9 mouse cellular contexts compared by ENCODE assay signal in the genomic region with DNA sequence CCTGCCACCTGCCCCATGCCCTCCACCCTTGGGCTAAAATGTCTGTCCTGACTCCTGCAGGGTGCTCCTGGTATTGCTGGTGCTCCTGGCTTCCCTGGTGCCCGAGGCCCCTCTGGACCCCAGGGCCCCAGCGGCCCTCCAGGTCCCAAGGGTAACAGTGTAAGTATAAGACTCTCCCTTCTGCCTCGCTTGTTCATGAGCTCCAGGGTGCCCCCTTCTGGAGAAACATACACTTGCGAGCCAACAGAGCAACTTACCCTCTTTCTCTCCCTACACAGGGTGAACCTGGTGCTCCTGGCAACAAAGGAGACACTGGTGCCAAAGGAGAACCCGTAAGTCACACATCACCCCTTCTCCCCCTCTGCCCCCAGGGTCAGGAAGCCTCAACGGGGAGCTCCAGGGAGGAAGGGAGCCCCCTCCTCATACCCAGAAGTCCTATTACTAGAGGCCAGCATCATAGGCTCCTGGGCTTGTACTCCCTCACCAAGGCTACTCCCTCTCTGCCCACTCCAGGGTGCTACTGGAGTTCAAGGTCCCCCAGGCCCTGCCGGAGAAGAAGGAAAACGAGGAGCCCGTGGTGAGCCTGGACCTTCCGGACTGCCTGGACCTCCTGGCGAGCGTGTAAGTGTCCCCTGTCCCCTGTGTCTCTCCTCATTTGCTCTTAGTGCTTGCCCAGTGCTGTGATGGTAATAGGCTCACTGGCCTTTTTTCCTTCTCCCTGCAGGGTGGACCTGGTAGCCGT. TPM values are rescaled to one million over a fixed set of nuclear protein-coding genes. Genes with fewer than 3 reads are reported as not detected.
DNase-seq lines count a peak whose midpoint lies in the region; ATAC-seq and TF ChIP-seq lines count a peak whose summit lies in the region.
"Had no signal": no experiment of that assay in that cellular context is flagged by ENCODE, and none has a peak within 500 bp of the region (broad histone marks: within the 10 kb centered on the region; RNA-seq: fewer than 3 reads in every experiment).

No protein-coding gene starts in this region.

- WGBS in liver, postnatal 0 days (ENCODE audit: insufficient replicate concordance), result 39% methylated on average over 13 of the region's 13 CpGs
- 46% methylated on average over 13 of the region's 13 CpGs for WGBS in stomach, postnatal 0 days
- WGBS in forebrain, embryonic 14.5 days, result 54% methylated on average over 13 of the region's 13 CpGs

- TF ChIP-seq POLR2A in MEL (IDR thresholded peaks at IDR 0.05; ENCODE audit: control insufficient read depth in 1 of 2, insufficient read depth in 1 of 2, low read depth in 1 of 2, low read length in 2 of 2, poor library complexity in 1 of 2), result no peak

- H3K4me3 ChIP-seq in MEL (ENCODE audit: control insufficient read depth in 1 of 2, insufficient read depth in 1 of 2, low read depth in 2 of 2, low read length in 2 of 2), result no peak overlapping the region
- no peak overlapping the region for H3K4me3 ChIP-seq in liver, postnatal 0 days (ENCODE audit: low read depth, low read length)
- no peak overlapping the region for H3K4me3 ChIP-seq in stomach, postnatal 0 days (ENCODE audit: low read depth, low read length)
- H3K4me3 ChIP-seq in forebrain, embryonic 14.5 days (ENCODE audit: low read depth, low read length), result no peak overlapping the region

- H3K27me3 ChIP-seq in MEL (ENCODE audit: control insufficient read depth in 1 of 2, insufficient read depth in 2 of 2, low read length in 2 of 2), result 0 out of 4 replicates have a peak, but pooled peaks cover 0 to 1% of the 10 kb centered on the region in 2 experiments
- H3K27me3 ChIP-seq in liver, postnatal 0 days (ENCODE audit: insufficient read depth, low read length), result peaks cover 32% of the 10 kb centered on the region
- no peaks in the 10 kb centered on the region for H3K27me3 ChIP-seq in stomach, postnatal 0 days (ENCODE audit: control insufficient read depth, insufficient read depth, low read length)
- peaks cover 19% of the 10 kb centered on the region for H3K27me3 ChIP-seq in forebrain, embryonic 14.5 days (replicated peaks; ENCODE audit: control insufficient read depth, insufficient read depth, low read length)

- peak; percentile 55 for DNase-seq in kidney, adult 18-20 months
- DNase-seq in kidney, adult 11 months, result no peak
- DNase-seq in MEL (ENCODE audit: low read depth, low spot score), result peak; percentile 83
- DNase-seq in cerebellum, adult 9-11 months, result peak; percentile 41
- peak; percentile 69 for DNase-seq in heart, postnatal 4 days
- DNase-seq in liver, postnatal 0 days, result peak; percentile 51
- DNase-seq in stomach, postnatal 0 days (ENCODE audit: low spot score), result peak; percentile 57
- DNase-seq in forebrain, embryonic 14.5 days (ENCODE audit: low spot score), result no peak

- H3K4me2 ChIP-seq in liver, postnatal 0 days (ENCODE audit: low read depth, low read length), result no peak overlapping the region
- H3K4me2 ChIP-seq in stomach, postnatal 0 days (replicated peaks; ENCODE audit: low read depth), result 0 out of 2 replicates have a peak overlapping the region, but pooled peaks have one; percentile 8
- H3K4me2 ChIP-seq in forebrain, embryonic 14.5 days (ENCODE audit: low read length), result no peak overlapping the region

- no peak overlapping the region for H3K9ac ChIP-seq in MEL (ENCODE audit: control insufficient read depth, low read depth, low read length, poor library complexity, severe bottlenecking)
- H3K9ac ChIP-seq in liver, postnatal 0 days (replicated peaks), result no peak overlapping the region
- 0 out of 2 replicates have a peak overlapping the region, but pooled peaks have one; percentile 18 for H3K9ac ChIP-seq in stomach, postnatal 0 days (ENCODE audit: low read length)
- H3K9ac ChIP-seq in forebrain, embryonic 14.5 days (ENCODE audit: low read length), result no peak overlapping the region

- H3K36me3 ChIP-seq in MEL (ENCODE audit: control insufficient read depth in 1 of 2, insufficient read depth in 2 of 2, low read length in 2 of 2), result no peaks in the 10 kb centered on the region
- H3K36me3 ChIP-seq in liver, postnatal 0 days (replicated peaks; ENCODE audit: insufficient read depth, low read length), result no peaks in the 10 kb centered on the region
- H3K36me3 ChIP-seq in stomach, postnatal 0 days (ENCODE audit: control insufficient read depth, insufficient read depth, low read length), result peaks cover 43% of the 10 kb centered on the region
- H3K36me3 ChIP-seq in forebrain, embryonic 14.5 days (ENCODE audit: control insufficient read depth, insufficient read depth, low read length), result no peaks in the 10 kb centered on the region

- 0 out of 2 replicates have a peak, but pooled peaks have one; percentile 10 for ATAC-seq in liver, postnatal 0 days
- ATAC-seq in stomach, postnatal 0 days (ENCODE audit: low FRiP score, low TSS enrichment), result no peak
- ATAC-seq in forebrain, embryonic 14.5 days, result no peak

- no peak for TF ChIP-seq EP300 in MEL (IDR thresholded peaks at IDR 0.05; ENCODE audit: low read depth in 1 of 2, low read length in 2 of 2)
- no peak for TF ChIP-seq EP300 in liver, postnatal 0 days (IDR thresholded peaks at IDR 0.05; ENCODE audit: low read depth)
- TF ChIP-seq EP300 in stomach, postnatal 0 days (optimal IDR thresholded peaks at IDR 0.05), result no peak

- no peak; the same call in 1 of the 2 replicates for TF ChIP-seq RAD21 in MEL (IDR thresholded peaks at IDR 0.05; ENCODE audit: low read depth, low read length)

- H3K27ac ChIP-seq in MEL (ENCODE audit: control insufficient read depth, low read depth, low read length), result no peak overlapping the region
- no peak overlapping the region for H3K27ac ChIP-seq in liver, postnatal 0 days (ENCODE audit: low read depth)
- H3K27ac ChIP-seq in stomach, postnatal 0 days (replicated peaks), result peak overlapping the region; percentile 58
- no peak overlapping the region for H3K27ac ChIP-seq in forebrain, embryonic 14.5 days (ENCODE audit: low read depth, low read length)

- H3K79me2 ChIP-seq in MEL (ENCODE audit: control insufficient read depth, insufficient read depth, low read length, poor library complexity), result no peaks in the 10 kb centered on the region

- H3K4me1 ChIP-seq in MEL (ENCODE audit: control insufficient read depth in 1 of 2, insufficient read depth in 2 of 2, low read length in 2 of 2), result peaks cover 0 to 11% of the 10 kb centered on the region in 2 experiments; a peak in 3 of 4 replicates
- H3K4me1 ChIP-seq in liver, postnatal 0 days (ENCODE audit: insufficient read depth), result no peaks in the 10 kb centered on the region
- H3K4me1 ChIP-seq in stomach, postnatal 0 days (replicated peaks; ENCODE audit: control insufficient read depth, insufficient read depth), result 0 out of 2 replicates have a peak, but pooled peaks cover 2% of the 10 kb centered on the region
- peaks cover 5% of the 10 kb centered on the region for H3K4me1 ChIP-seq in forebrain, embryonic 14.5 days (ENCODE audit: control insufficient read depth, insufficient read depth, low read length)

- TF ChIP-seq CTCF in MEL (IDR thresholded peaks at IDR 0.05 in 2 of 3, conservative IDR thresholded peaks at IDR 0.05 in 1 of 3; ENCODE audit: control insufficient read depth in 1 of 3, insufficient read depth in 1 of 3, low read depth in 2 of 3, low read length in 3 of 3, poor library complexity in 1 of 3, severe bottlenecking in 1 of 3), result peak; percentile 60 to 78 (median 77)
- peak; percentile 60 for TF ChIP-seq CTCF in liver, postnatal 0 days (IDR thresholded peaks at IDR 0.05; ENCODE audit: low read depth)
- peak; percentile 67 for TF ChIP-seq CTCF in stomach, postnatal 0 days (IDR thresholded peaks at IDR 0.05; ENCODE audit: low read depth)

- H3K9me3 ChIP-seq in MEL (replicated peaks; ENCODE audit: insufficient read depth, low read length), result no peaks in the 10 kb centered on the region
- H3K9me3 ChIP-seq in liver, postnatal 0 days (ENCODE audit: low read length), result no peaks in the 10 kb centered on the region
- no peaks in the 10 kb centered on the region for H3K9me3 ChIP-seq in stomach, postnatal 0 days (ENCODE audit: control insufficient read depth, low read length)
- H3K9me3 ChIP-seq in forebrain, embryonic 14.5 days (replicated peaks; ENCODE audit: control insufficient read depth, low read length), result no peaks in the 10 kb centered on the region

TF ChIP-seq in MEL, 35 proteins besides CTCF, POLR2A, EP300 and RAD21 (continues in another document):
- peak; percentile 61 for TF ChIP-seq SMC3 (IDR thresholded peaks at IDR 0.05; ENCODE audit: low read depth, low read length)

RNA-seq across cellular contexts. Expression of a gene that starts 6.4 kb away (rescaled TPM):
- 0.12 and 0.20 TPM in 2 replicates for total RNA-seq in MEL (2012; rRNA removed)
- polyA plus RNA-seq in MEL (2012; ENCODE audit: insufficient read depth in 1 of 2, insufficient read length in 2 of 2, low read depth in 1 of 2, low replicate concordance in 2 of 2, missing spikeins in 1 of 2), result under 1 TPM in 1 of 2 experiments, not detected in 1; 0.61 TPM
- 100 to 1,000 TPM; 861 to 965 TPM for total RNA-seq in heart, postnatal 4 days (2021)
- 29.8 and 37.8 TPM in 2 replicates for polyA plus RNA-seq in liver, postnatal 0 days (2015; fragmentation: Nextera tagmentation; extraction: Ambion mirVana)
- 816 and 869 TPM in 2 replicates for polyA plus RNA-seq in stomach, postnatal 0 days (2015; fragmentation: Nextera tagmentation; extraction: Ambion mirVana)
- polyA plus RNA-seq in forebrain, embryonic 14.5 days (2014; fragmentation: Nextera tagmentation; extraction: Ambion mirVana), result 20.6 and 41.7 TPM in 2 replicates

RNA-seq across cellular contexts. Expression of a gene that starts 24.9 kb away (rescaled TPM):
- total RNA-seq in MEL (2012; rRNA removed), result not detected in 2 replicates
- polyA plus RNA-seq in MEL (2012; ENCODE audit: insufficient read depth in 1 of 2, insufficient read length in 2 of 2, low read depth in 1 of 2, low replicate concordance in 2 of 2, missing spikeins in 1 of 2), result not detected
- total RNA-seq in heart, postnatal 4 days (2021), result not detected
- not detected in 2 replicates for polyA plus RNA-seq in liver, postnatal 0 days (2015; fragmentation: Nextera tagmentation; extraction: Ambion mirVana)
- not detected in 2 replicates for polyA plus RNA-seq in stomach, postnatal 0 days (2015; fragmentation: Nextera tagmentation; extraction: Ambion mirVana)
- not detected in 2 replicates for polyA plus RNA-seq in forebrain, embryonic 14.5 days (2014; fragmentation: Nextera tagmentation; extraction: Ambion mirVana)
- polyA plus RNA-seq: neural tube, embryonic 14.5 days had no signal

RNA-seq across cellular contexts. Expression of a gene that starts 33.7 kb away (rescaled TPM):
- total RNA-seq in MEL (2012; rRNA removed), result not detected in 2 replicates
- not detected for polyA plus RNA-seq in MEL (2012; ENCODE audit: insufficient read depth in 1 of 2, insufficient read length in 2 of 2, low read depth in 1 of 2, low replicate concordance in 2 of 2, missing spikeins in 1 of 2)
- total RNA-seq in heart, postnatal 4 days (2021), result 10 to 100 TPM; 67.0 to 89.1 TPM
- 0.13 and 0.96 TPM in 2 replicates for polyA plus RNA-seq in liver, postnatal 0 days (2015; fragmentation: Nextera tagmentation; extraction: Ambion mirVana)
- 0.47 and 0.80 TPM in 2 replicates for polyA plus RNA-seq in stomach, postnatal 0 days (2015; fragmentation: Nextera tagmentation; extraction: Ambion mirVana)
- polyA plus RNA-seq in forebrain, embryonic 14.5 days (2014; fragmentation: Nextera tagmentation; extraction: Ambion mirVana), result not detected in 2 replicates
- polyA plus RNA-seq: neural tube, embryonic 14.5 days had no signal

RNA-seq across cellular contexts. Expression of a gene that starts 48.4 kb away (rescaled TPM):
- total RNA-seq in MEL (2012; rRNA removed), result 113 and 150 TPM in 2 replicates
- 100 to 1,000 TPM in 1 of 2 experiments, 10 to 100 TPM in 1; 47.0 to 169 TPM for polyA plus RNA-seq in MEL (2012; ENCODE audit: insufficient read depth in 1 of 2, insufficient read length in 2 of 2, low read depth in 1 of 2, low replicate concordance in 2 of 2, missing spikeins in 1 of 2)
- 10 to 100 TPM; 45.3 to 46.3 TPM for total RNA-seq in heart, postnatal 4 days (2021)
- 5.7 and 6.1 TPM in 2 replicates for polyA plus RNA-seq in liver, postnatal 0 days (2015; fragmentation: Nextera tagmentation; extraction: Ambion mirVana)
- polyA plus RNA-seq in stomach, postnatal 0 days (2015; fragmentation: Nextera tagmentation; extraction: Ambion mirVana), result 4.9 and 5.4 TPM in 2 replicates
- 20.8 and 21.8 TPM in 2 replicates for polyA plus RNA-seq in forebrain, embryonic 14.5 days (2014; fragmentation: Nextera tagmentation; extraction: Ambion mirVana)

Comparison
In these comparisons a context has a peak if more than half of its experiments do, and no peak if none do; other contexts are left out.
1. DNase-seq: peak in kidney, adult 18-20 months (single experiment), MEL (single experiment), cerebellum, adult 9-11 months (single experiment), heart, postnatal 4 days (single experiment), liver, postnatal 0 days (single experiment) and stomach, postnatal 0 days (single experiment); none in kidney, adult 11 months (single experiment) and forebrain, embryonic 14.5 days (single experiment).
2. RNA of a gene that starts 6.4 kb away (polyA plus RNA-seq): 816 to 869 TPM in stomach, postnatal 0 days; 29.8 to 37.8 TPM in liver, postnatal 0 days, 20.6 to 41.7 TPM in forebrain, embryonic 14.5 days and 0.61 TPM in MEL; every median in the first group is over 10 times any median in the second.
3. Peak in every context shown above with its lines, with median percentiles within 50 percentile points of each other: CTCF ChIP-seq.